Mouse (Mus musculus) spleen, adult 2 months (tissue): Measurements from ENCODE around the gene Rnf216.

Experiments used
- CTCF ChIP-seq: fragments of 200-500 bp; IDR thresholded peaks from 2 replicates; pipeline ENCODE4 v1.5.1; 2011; ENCODE audit warnings: mild to moderate bottlenecking, inconsistent platforms; ENCODE audit not compliant: insufficient read depth, insufficient read length, insufficient replicate concordance; ENCODE audit errors: extremely low read depth
- POLR2A ChIP-seq: fragments of 200-500 bp; IDR thresholded peaks from 2 replicates; pipeline ENCODE4 v1.6.1; 2011; ENCODE audit warnings: low read depth, low read length, inconsistent platforms

DNA sequence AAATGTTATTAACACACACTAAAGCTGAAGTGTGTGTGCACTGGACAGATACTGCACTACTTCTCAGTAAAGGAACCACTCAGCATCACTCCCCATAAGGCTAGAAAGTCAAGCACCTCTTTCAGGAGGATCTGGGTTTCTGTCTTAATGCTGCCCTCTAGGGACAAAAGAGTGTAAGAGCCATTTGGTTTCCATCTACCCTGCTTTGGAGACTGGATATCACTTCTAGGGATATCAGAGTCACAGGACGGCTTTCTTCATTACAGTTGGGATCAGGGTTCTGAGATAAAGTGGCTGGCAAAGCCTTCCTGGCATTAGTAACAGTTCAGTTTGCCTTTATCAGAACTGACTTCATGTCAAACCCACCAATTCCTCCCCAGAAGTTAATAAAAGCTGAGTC lies 75.6 kb downstream of the Rnf216 start:
- TF ChIP-seq CTCF (peak; percentile 9; the same call in 1 of the 2 replicates), POLR2A (no peak)
